Mouse (Mus musculus): ENCODE data around the gene Zfp473.
"Not testable (repeated sequence)": the region's sequence is repeated elsewhere in the genome, so short reads cannot be mapped to it uniquely, and the experiment has no call there.

The Zfp473 gene

GRCm38 (mm10) chr7:44750950-44751349, at the start of gene Zfp473:
Gene Zfp473 (minus strand): TSS chr7:44751050.
- not testable (repeated sequence) for DNase-seq

- no peak for DNase-seq
Measured at GRCm38 (mm10) chr7:44792781-44793180, 41.9 kb upstream of the Zfp473 start.

GRCm38 (mm10) chr7:44790066-44790465, 39.2 kb upstream of the Zfp473 start:
- DNase-seq: no peak

- DNase-seq: no peak
Measured at GRCm38 (mm10) chr7:44789531-44789930, 38.7 kb upstream of the Zfp473 start.

- no peak for DNase-seq
Measured at GRCm38 (mm10) chr7:44780101-44780500, 29.3 kb upstream of the Zfp473 start.

- no peak for DNase-seq
Measured at GRCm38 (mm10) chr7:44776849-44777498, 26.1 kb upstream of the Zfp473 start.

- DNase-seq: no peak
Measured at GRCm38 (mm10) chr7:44772591-44773204, 21.8 kb upstream of the Zfp473 start.

GRCm38 (mm10) chr7:44770046-44770578, 19.3 kb upstream of the Zfp473 start:
- peak; percentile 79 for DNase-seq

- no peak for DNase-seq
Measured at GRCm38 (mm10) chr7:44768129-44768528, 17.3 kb upstream of the Zfp473 start.

- no peak for DNase-seq
Measured at GRCm38 (mm10) chr7:44760366-44760765, 9.5 kb upstream of the Zfp473 start.

- no peak for DNase-seq
Measured at GRCm38 (mm10) chr7:44757164-44757563, 6.3 kb upstream of the Zfp473 start.

- peak; percentile 98 for DNase-seq
Measured at GRCm38 (mm10) chr7:44748101-44749044, 2.5 kb downstream of the Zfp473 start, which contains the start of gene Vrk3. Gene Vrk3 (plus strand): TSS chr7:44748413.

- DNase-seq: no peak
Measured at GRCm38 (mm10) chr7:44747115-44747514, 3.7 kb downstream of the Zfp473 start.

- peak; percentile 89 for DNase-seq
Measured at GRCm38 (mm10) chr7:44745076-44745475, 5.8 kb downstream of the Zfp473 start.

GRCm38 (mm10) chr7:44744270-44744669, 6.6 kb downstream of the Zfp473 start:
- DNase-seq: no peak

GRCm38 (mm10) chr7:44741361-44741760, 9.5 kb downstream of the Zfp473 start:
- DNase-seq: no peak

- no peak for DNase-seq
Measured at GRCm38 (mm10) chr7:44733723-44734122, 17.1 kb downstream of the Zfp473 start.

GRCm38 (mm10) chr7:44728082-44728975, 22.5 kb downstream of the Zfp473 start:
- peak; percentile 12 for DNase-seq

GRCm38 (mm10) chr7:44727151-44727550, 23.7 kb downstream of the Zfp473 start:
- DNase-seq: no peak

GRCm38 (mm10) chr7:44726343-44726742, 24.5 kb downstream of the Zfp473 start:
- DNase-seq: no peak

- DNase-seq: peak; percentile 18
Measured at GRCm38 (mm10) chr7:44724316-44724715, 26.5 kb downstream of the Zfp473 start.

GRCm38 (mm10) chr7:44722058-44722457, 28.8 kb downstream of the Zfp473 start:
- no peak for DNase-seq

Data from lung, postnatal 10 days (tissue).